Mouse (Mus musculus): Measurements from ENCODE around the gene Olfr1411.

The Olfr1411 gene

GRCm38 (mm10) chr1:92594111-92594510 is at the start of gene Olfr1411:
Gene Olfr1411, plus strand, starts transcription at chr1:92594411.
- no peak for DNase-seq (ENCODE audit: low read depth)

- no peak for DNase-seq (ENCODE audit: low read depth)
Observed at GRCm38 (mm10) chr1:92545929-92546328, 48.3 kb upstream of the Olfr1411 start.

GRCm38 (mm10) chr1:92571022-92571421 is 23.2 kb upstream of the Olfr1411 start, which contains the start of gene Olfr1413:
Gene Olfr1413, plus strand, starts transcription at chr1:92571322.
- no peak for DNase-seq (ENCODE audit: low read depth)

- no peak for DNase-seq (ENCODE audit: low read depth)
Observed at GRCm38 (mm10) chr1:92585479-92585878, 8.7 kb upstream of the Olfr1411 start, which contains the start of gene Olfr1412. Gene Olfr1412, plus strand, starts transcription at chr1:92585779.

GRCm38 (mm10) chr1:92596019-92596418 is 1.8 kb downstream of the Olfr1411 start:
- DNase-seq (ENCODE audit: low read depth), result no peak

GRCm38 (mm10) chr1:92605482-92605881 is 11.3 kb downstream of the Olfr1411 start, which contains the start of gene Olfr1410:
Gene Olfr1410, plus strand, starts transcription at chr1:92605782.
- no peak for DNase-seq (ENCODE audit: low read depth)

- DNase-seq (ENCODE audit: low read depth), result no peak
Observed at GRCm38 (mm10) chr1:92607711-92608110, 13.5 kb downstream of the Olfr1411 start.

GRCm38 (mm10) chr1:92611008-92611407 is 16.8 kb downstream of the Olfr1411 start:
- peak; percentile 71 for DNase-seq (ENCODE audit: low read depth)

GRCm38 (mm10) chr1:92613175-92613574 is 19.0 kb downstream of the Olfr1411 start:
- DNase-seq (ENCODE audit: low read depth), result no peak

GRCm38 (mm10) chr1:92614516-92614915 is 20.3 kb downstream of the Olfr1411 start:
- DNase-seq (ENCODE audit: low read depth), result peak; percentile 32

GRCm38 (mm10) chr1:92616046-92616445 is 21.8 kb downstream of the Olfr1411 start:
- no peak for DNase-seq (ENCODE audit: low read depth)

GRCm38 (mm10) chr1:92617488-92617887 is 23.3 kb downstream of the Olfr1411 start, which contains the start of gene Olfr12:
Gene Olfr12, plus strand, starts transcription at chr1:92617788.
- DNase-seq (ENCODE audit: low read depth), result no peak

- DNase-seq (ENCODE audit: low read depth), result no peak
Observed at GRCm38 (mm10) chr1:92618360-92618759, 24.1 kb downstream of the Olfr1411 start.

GRCm38 (mm10) chr1:92628227-92628626 is 34.0 kb downstream of the Olfr1411 start:
- no peak for DNase-seq (ENCODE audit: low read depth)

GRCm38 (mm10) chr1:92632196-92632595 is 38.0 kb downstream of the Olfr1411 start:
- DNase-seq (ENCODE audit: low read depth), result no peak

GRCm38 (mm10) chr1:92632948-92633347 is 38.7 kb downstream of the Olfr1411 start:
- peak; percentile 61 for DNase-seq (ENCODE audit: low read depth)

GRCm38 (mm10) chr1:92633726-92634125 is 39.5 kb downstream of the Olfr1411 start:
- no peak for DNase-seq (ENCODE audit: low read depth)

GRCm38 (mm10) chr1:92634569-92634968 is 40.4 kb downstream of the Olfr1411 start:
- DNase-seq (ENCODE audit: low read depth), result no peak

- DNase-seq (ENCODE audit: low read depth), result no peak
Observed at GRCm38 (mm10) chr1:92634976-92635599, 40.9 kb downstream of the Olfr1411 start.

- DNase-seq (ENCODE audit: low read depth), result no peak
Observed at GRCm38 (mm10) chr1:92636015-92636414, 41.8 kb downstream of the Olfr1411 start.

- no peak for DNase-seq (ENCODE audit: low read depth)
Observed at GRCm38 (mm10) chr1:92636676-92637075, 42.5 kb downstream of the Olfr1411 start.

- DNase-seq (ENCODE audit: low read depth), result no peak
Observed at GRCm38 (mm10) chr1:92637501-92638172, 43.4 kb downstream of the Olfr1411 start.

- DNase-seq (ENCODE audit: low read depth), result no peak
Observed at GRCm38 (mm10) chr1:92638181-92638580, 44.0 kb downstream of the Olfr1411 start.
